Mouse (Mus musculus): ENCODE results near the gene Chsy1.

- no peak for TF ChIP-seq CTCF (IDR thresholded peaks at IDR 0.05; ENCODE audit: low read depth)
- no peak for TF ChIP-seq EP300 (IDR thresholded peaks at IDR 0.05; ENCODE audit: low read depth)
Measured at GRCm38 (mm10) chr7:66200791-66201450, 91.6 kb downstream of the Chsy1 start.

Data from liver, embryonic 14.5 days (tissue).